Mouse (Mus musculus) thymus, adult 18-20 months (tissue): ENCODE measurements around the gene Itpripl2.

Source experiments
- DNase-seq, 2 experiments: peaks; one replicate each; pipeline ENCODE4 v3.0.0; 2022; ENCODE audit warnings: mixed read lengths in 2 of 2

Gene Itpripl2

DNA sequence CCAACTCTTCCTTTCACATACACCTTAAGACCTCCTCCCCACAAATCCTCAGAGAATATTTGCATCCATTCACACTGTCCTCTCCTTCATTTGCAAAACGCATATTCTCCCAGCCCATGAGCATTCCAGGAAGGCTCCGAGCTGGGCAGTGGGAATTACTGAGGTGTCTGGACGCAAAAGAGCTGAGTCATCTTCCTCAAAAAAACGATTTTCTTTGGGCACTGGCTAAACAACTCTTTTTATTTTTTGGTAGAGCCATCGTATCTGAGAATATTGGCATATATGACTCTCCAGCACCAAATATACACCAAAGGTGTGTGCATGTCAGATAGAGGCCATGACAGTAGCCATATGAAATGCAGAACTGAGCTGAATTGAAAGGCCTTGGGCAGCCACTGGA lies 4.9 kb downstream of the Itpripl2 start:
- DNase-seq: no peak

- DNase-seq: no peak
Observed at GRCm38 (mm10) chr7:118483996-118484395, 7.8 kb downstream of the Itpripl2 start.

DNA sequence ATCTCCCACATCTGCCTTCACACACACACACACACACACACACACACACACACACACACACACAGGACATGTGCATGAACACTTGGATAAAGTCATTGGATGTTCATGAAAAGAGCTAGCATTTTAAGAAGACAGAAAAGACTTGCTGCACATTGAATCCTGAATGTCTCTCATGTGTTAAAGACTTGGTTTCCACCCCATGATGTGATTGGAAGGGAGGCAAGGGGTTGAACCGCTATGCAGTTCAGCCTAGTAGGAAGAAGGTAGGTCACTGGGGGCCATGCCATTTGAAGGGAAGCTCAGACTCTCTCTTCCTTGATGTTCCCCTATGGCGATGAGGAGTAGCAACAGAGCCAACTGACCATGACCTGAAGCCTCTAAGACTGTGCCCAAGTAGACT lies 9.8 kb downstream of the Itpripl2 start:
- no peak for DNase-seq

DNA sequence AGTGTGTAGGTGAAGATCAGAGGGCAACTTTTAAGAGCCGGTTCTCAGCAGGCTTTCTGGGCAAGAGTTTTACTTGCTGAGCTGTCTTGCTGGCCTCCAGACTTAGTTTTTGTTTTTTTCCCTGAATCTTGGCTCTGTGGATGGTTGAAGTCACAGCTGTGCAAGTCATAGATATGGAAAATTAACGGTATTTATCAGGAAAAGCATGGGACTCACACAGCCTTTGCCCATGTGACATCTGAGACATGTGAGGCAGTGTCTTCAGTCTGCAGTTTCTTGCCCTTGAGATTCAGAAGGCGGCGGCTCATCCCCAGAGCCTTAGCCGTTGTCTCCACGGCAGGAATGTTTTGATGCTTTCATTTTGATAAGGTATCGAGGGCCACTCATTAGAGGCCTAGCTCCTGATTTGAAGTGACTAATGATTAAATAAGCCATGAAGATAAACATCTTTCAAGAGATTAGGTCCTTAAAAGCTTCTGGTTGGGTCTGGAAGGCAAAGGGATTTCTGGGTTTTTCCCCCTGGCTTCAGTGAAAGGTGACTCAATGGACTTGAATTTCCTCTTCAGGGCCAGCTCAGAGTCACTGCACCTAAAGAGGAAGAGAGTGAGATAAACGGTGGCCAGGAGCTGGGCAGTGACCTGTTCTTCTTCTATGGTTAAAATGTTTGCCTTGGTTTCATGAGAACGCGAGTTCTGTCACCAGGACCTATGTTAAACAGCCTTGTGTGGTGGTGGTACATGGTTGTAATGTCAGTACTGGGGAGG lies 10.5 kb downstream of the Itpripl2 start:
- DNase-seq: no peak

- DNase-seq: no peak
Observed at GRCm38 (mm10) chr7:118480160-118480709, 11.5 kb downstream of the Itpripl2 start.

DNA sequence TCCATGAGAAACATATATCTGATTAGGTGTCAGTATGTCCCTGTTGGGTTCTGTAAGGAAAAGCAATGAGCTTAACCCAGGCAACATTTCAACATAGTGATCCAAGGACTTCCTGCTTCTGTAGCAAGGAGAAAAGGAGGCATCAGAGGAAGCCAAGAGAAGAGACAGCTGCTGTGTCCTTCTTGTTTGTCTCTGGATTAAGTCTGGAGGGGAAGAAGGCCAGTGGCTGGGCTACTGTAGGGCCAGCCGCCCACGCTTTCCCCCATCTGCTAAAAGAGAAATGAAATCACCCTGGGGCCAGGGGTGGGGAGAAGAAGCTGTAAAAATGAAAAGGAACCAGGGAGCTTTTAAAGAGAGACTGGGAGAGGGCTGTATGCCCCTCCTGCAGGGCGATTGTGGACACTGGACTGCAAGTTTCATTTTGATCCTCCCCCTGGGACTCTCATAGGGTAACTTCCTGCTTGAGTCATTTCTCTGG lies 12.9 kb downstream of the Itpripl2 start:
- DNase-seq: no peak

DNA sequence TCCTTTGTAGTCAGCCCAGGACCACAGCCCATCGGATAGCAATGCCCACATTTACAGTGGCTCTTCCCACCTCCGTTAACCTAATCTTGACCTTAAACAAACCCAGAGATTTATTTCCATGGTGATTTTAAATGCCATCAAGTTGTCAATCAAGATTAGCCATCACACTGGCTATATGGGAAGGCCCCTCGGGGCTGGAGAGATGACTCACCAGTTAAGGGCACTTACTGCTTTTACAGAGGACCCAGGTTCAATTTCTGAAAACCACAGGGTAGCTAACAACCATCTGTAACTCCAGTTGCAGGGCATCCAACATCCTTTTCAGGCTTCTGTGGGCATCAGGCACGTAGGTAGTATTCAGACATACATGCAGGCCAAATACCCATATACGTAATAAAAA lies 15.3 kb downstream of the Itpripl2 start:
- DNase-seq: no peak

- no peak for DNase-seq
Observed at GRCm38 (mm10) chr7:118475008-118475705, 16.6 kb downstream of the Itpripl2 start.

DNA sequence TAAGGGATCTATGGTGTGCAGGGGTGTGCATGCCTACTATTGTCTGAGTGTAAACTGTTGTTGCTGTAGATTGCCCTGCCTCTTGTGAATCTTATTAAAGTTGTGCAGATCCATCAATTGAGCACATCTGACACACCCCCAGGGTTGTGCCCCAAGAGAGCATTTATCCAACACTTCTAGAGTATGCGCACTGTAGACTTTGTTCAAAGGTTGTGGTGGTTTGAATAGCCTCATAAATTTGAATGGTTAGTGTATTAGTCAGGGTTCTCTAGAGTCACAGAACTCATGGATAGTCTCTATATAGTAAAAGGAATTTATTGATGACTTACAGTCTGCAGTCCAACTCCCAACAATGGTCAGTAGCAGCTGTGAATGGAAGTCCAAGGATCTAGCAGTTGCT lies 18.9 kb downstream of the Itpripl2 start:
- no peak for DNase-seq

- DNase-seq: no peak
Observed at GRCm38 (mm10) chr7:118468060-118468459, 23.7 kb downstream of the Itpripl2 start.

DNA sequence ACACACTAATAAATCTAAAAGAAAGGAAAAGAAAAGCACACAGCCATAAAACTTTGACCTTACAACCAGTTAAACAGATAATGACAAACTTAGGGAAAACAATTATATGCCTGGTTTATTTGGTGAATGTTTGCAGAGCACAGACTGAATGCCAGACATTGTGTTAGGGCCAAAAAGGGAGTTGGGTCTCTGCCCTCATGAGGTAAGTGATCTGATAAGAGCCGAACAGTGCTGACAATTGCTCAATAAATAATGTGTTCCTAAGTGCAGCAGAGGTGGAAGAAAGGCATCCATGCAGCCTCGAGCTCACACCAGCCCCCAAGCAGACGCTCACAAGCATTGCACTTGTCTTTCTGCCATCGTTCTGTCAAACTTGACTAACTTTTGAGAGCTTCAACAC lies 27.3 kb downstream of the Itpripl2 start:
- no peak for DNase-seq

DNA sequence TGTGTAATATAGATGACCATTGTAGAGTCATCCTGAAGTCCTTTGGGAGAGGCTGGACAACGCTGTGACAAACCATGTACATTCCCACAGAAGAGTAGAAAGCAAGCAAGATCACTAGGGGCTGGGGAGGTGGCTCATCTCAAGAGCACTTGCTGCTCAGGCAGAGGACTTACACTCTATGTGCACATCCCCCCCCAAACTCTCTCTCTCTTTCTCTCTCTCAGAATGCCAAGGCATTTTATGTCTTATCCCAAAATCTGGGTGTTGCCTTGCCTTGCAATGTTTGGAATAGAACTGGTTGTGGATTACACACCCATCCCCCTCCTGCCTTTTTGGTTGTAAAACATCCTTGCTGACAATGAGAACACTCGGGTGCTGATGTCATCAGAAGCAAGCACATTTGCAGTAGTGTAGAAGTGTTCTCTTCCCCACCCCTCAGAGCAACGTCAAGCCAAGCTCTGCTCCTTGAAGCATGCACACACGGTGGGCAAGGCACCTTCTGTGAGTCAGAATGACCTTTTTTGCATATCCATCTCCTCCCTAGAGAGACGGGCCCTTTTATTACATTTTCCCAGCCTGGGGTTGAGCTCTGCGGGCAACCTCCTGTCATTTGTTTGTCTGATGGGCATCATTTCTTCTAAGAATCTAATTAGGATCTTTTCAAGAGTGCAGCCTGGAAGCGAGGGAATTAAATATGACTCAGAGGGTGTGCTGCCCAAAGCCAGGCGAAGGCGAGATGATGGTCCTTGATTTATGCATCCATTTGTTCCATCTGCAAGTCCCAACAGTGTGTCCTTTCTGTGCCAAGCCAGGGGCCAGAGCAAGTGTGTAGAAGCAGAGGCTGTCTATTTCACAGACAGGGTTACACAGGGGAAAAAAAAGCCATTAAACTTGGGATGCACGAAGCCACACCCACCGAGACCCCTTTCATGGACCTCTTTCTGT lies 28.7 kb downstream of the Itpripl2 start:
- no peak for DNase-seq

- no peak for DNase-seq
Observed at GRCm38 (mm10) chr7:118461400-118462136, 30.2 kb downstream of the Itpripl2 start.

DNA sequence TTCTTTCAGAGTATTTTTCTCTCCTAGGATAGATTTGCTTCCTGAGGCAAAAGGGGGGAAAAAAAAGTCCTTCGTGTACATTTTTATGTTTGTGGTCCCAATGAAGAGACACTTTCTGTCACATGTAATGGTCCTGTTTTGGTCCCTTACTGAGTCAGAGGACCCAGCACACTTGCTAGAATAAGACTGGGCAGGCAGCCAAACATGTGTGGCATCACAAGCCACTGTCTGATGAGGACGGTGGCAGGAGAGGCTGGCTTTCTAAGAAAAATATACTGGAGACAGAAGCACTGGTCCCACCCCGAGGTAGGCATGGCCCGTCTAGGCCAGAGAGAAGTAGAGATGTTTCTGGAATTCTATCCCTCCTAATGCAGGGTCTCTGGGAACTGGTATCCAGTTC lies 38.1 kb downstream of the Itpripl2 start:
- DNase-seq: no peak

DNA sequence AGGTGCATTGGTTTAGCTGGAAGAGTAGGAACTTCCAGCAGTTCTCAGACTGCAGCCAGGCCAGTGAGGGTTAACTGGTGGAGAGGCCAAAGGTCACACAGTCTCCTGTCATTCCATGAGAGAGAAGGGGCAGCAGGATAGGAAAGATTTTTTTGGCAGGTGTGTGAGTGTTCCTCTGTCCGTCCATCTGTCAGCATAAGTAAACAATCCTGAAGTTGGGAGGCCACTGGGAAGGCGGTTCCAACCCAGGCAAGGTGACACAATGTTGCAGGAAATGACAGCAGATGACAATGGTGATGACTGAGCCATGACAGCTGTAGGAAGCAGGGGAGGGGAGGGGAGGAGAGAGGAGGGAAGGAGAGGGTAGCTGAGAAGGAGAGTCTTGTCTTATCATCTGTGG lies 38.8 kb downstream of the Itpripl2 start:
- DNase-seq: no peak

GRCm38 (mm10) chr7:118448134-118448967 lies 43.4 kb downstream of the Itpripl2 start, which contains the start of gene Syt17:
TSS of gene Syt17 (minus strand) at chr7:118448222.
- no peak for DNase-seq

DNA sequence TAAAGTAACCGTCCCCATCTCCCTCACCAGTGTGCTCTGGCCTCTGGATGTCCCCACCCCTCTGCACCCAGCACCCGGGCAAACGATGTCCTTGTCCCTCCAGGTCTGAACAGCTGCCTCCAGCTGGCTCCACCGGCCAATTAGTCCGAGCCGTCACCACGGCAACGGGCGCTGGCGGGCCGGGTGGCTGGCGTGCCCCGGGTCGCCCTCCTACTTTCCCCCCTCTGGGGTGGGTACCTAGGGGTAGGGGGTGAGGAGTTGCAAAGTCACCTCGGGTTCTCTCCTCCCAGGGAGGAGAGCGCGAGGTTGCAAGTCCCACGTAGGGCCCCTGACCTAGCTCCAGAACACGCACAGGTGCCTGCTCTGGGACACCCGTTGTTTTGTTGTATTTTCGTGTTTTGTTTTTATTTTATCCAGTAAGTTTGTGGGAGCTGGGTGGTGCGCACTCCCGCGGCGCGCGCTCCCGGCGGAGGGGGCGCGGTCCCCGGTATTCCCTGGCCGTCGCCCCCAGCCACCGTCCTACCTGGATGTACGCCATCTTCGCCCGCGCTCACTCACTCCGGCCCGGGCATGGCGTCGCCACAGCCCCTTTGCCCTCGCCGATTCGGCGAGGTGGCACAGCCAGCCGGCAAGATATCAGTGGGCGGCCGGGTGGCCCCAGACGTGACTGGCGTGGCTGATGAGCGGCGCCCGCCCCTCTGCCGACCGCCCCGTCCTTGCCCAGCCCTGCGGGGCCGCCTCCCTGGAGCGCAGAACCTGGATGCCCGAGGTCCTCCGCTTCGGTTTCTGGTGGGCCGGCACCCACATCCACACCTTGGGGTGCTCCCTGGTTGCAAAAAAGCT lies 44.3 kb downstream of the Itpripl2 start:
- no peak for DNase-seq

DNA sequence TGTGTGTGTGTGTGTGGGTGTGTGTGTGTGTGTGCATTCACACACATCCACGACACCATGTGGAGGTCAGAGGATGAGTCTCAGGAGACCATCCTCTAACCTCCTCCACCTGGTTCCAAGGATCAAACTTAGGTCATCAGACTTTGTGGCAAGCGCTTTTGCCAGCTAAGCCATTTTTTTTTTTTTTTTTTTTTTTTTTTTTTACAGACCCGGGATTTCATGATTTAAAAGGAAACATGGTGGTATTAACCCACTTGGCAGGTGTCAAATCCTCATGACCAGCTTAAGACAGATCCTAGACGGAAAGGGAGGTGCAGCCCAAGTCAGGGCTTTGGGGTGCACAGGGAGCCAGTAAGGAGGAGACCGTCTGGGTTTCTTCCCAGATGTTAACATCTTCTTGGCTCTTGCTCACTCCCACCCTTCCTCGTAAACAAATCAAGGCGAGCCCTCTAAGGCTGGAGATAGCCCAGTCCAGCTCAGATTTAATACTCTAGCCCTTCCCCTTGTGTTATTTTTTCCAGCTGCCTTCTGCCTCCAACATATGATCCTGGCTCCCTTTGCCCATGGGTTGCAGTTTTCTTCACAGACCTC lies 47.8 kb downstream of the Itpripl2 start:
- DNase-seq: no peak

DNA sequence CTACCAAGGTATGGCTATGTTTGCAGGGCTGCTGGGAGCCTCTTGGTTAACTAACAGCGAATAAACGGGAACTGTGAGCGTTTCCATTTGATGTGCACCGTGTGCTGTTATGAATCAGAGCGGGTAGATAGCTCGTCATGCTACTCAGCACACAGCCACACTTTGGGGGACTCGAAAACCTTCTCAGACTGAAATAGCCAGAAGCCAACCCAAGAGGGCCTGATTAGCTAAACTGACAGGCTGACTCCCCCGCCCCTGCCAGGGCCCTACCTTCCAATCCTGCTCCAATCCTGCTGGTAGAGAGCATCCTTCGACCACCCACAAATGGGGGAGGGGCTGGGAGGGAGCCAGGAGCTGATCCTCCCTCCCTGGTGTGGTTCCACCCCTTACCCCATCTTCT lies 48.4 kb downstream of the Itpripl2 start:
- no peak for DNase-seq

DNA sequence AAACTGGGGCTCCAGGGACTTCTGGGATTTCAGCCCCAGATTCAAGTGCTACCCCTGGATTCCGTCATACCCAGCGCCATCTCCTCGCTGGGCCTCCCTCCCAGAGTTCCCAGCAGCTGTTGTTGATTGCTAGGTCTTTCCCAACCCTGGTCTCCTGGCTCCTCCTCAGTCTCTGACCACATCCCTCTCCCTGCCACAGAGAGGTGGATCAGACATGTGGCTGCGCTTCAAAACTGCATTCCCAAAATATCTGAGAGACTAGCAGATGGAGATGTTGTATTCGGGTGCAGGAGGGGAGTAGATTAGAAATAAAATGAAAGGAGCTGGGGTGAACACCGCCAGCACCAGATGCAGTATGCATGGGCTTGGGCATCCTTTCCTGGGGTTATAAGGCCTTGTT lies 50.2 kb downstream of the Itpripl2 start:
- no peak for DNase-seq
